Mouse (Mus musculus): ENCODE measurements around the gene Dop1b. TPM values are rescaled to one million over a fixed set of nuclear protein-coding genes. Genes with fewer than 3 reads are reported as not detected.
"Not testable (repeated sequence)": the region's sequence is repeated elsewhere in the genome, so short reads cannot be mapped to it uniquely, and the experiment has no call there.

The Dop1b gene
- polyA plus RNA-seq (2012; rRNA removed), result 35.3 and 35.5 TPM in 2 replicates

DNA sequence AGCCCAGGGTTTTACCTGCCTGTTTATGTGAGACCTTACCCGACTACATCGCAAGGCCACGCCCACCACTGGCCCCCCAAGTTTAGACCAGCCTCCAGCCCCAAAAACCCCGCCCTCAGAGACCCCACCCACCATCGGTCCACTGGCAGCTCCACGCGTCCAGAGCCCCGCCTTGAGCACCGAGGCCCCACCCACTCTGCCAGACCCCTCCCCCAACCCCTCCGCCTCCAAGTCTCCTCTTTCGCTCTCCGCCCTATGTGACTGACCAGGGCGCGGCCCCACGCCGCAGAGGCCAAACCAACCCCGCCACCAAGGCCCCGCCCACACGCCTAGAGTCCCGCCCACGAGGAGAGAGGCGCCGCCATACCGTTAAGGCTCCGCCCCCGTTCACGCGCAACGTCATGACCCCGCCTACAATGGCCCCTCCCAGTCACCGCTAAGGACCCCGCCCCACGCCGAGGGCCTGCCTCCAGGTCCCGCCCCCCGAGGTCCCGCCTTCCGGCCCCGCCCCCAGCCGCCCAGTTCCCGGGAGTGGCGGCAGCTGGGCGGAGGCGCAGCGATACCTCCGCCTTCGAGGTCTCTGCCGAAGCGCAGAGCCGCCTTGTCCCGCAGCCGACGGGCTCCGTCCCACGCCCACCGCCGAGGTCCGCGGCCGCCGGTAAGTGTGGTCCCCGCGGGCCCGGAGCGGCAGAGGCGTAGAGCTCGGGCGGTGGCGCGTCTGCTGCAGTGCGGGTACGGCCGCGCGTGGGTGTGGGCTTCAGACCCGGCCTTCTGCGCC, at the start of gene Dop1b:
Dop1b (plus strand) TSS at position 494 of the 778 bp plus-strand sequence.
- Histone ChIP-seq H3K27ac (ENCODE audit: insufficient read depth, low read length) (peak within 1 kb of the TSS; percentile 69), H3K36me3 (ENCODE audit: control insufficient read depth, insufficient read depth, low read length) (peaks cover 4% of the 10 kb centered on the region), H3K27me3 (ENCODE audit: control insufficient read depth, insufficient read depth, low read length) (no peaks in the 10 kb centered on the region), H3K4me1 (ENCODE audit: control insufficient read depth, insufficient read depth, insufficient read length) (peaks cover 8% of the 10 kb centered on the region), H3K4me3 (ENCODE audit: extremely low read depth, insufficient read depth, insufficient read length) (peak within 1 kb of the TSS; percentile 87)
- peak; percentile 90 for TF ChIP-seq POLR2A (IDR thresholded peaks at IDR 0.05; ENCODE audit: low read depth, low read length)
- no peak for TF ChIP-seq CTCF (IDR thresholded peaks at IDR 0.05; ENCODE audit: extremely low read depth, insufficient read depth, insufficient read length, insufficient replicate concordance)
- DNase-seq (ENCODE audit: low read depth in 1 of 2, low spot score in 2 of 2), result peak; percentile 93 to 99
- under 1% methylated on average over 73 of the region's 77 CpGs for WGBS

DNA sequence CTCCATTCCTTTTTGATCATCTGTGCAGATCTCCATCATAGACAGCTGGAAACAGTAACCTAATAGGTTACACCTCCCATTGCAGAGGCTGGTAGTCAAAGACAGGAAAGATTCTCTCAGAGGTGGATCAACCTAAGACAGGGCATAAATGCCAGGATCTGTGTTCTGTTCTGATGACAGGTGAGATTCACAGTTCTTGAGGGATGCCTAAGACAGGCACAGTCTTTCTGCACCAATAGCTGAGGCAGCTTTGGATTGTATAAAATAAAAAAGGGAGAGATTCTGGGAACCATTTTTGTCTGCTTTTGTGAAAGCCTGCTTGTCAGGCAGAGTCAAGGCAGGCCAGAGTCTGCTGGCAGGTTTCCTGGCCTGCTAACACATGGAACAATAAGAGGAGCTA, 43.7 kb upstream of the Dop1b start:
- no peak overlapping the region for H3K27ac ChIP-seq (ENCODE audit: insufficient read depth, low read length)
- no peak for TF ChIP-seq CTCF (IDR thresholded peaks at IDR 0.05; ENCODE audit: extremely low read depth, insufficient read depth, insufficient read length, insufficient replicate concordance)
- TF ChIP-seq POLR2A (IDR thresholded peaks at IDR 0.05; ENCODE audit: low read depth, low read length), result no peak
- H3K36me3 ChIP-seq (ENCODE audit: control insufficient read depth, insufficient read depth, low read length), result no peaks in the 10 kb centered on the region
- no peaks in the 10 kb centered on the region for H3K4me1 ChIP-seq (ENCODE audit: control insufficient read depth, insufficient read depth, insufficient read length)
- no peak overlapping the region for H3K4me3 ChIP-seq (ENCODE audit: extremely low read depth, insufficient read depth, insufficient read length)
- no peak for DNase-seq (ENCODE audit: low read depth in 1 of 2, low spot score in 2 of 2)
- H3K27me3 ChIP-seq (ENCODE audit: control insufficient read depth, insufficient read depth, low read length), result no peaks in the 10 kb centered on the region

DNA sequence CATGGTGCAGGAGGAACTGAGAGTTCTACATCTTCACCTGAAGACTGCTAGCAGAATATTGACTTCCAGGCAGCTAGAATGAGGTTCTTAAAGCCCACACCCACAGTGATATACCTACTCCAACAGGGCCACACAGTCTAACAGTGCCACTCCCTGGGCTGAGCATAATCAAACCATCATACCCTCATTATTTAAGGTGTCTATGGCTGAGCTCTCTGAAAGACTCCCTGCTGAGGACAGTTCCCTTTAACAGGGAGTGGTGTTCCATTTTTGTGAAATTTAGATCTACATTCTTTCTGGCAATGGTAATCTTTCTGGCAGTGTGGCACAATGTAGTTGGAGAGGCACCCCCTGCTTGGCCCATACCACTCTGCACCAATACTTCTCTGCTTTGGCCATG, 42.2 kb upstream of the Dop1b start:
- Histone ChIP-seq H3K27me3 (ENCODE audit: control insufficient read depth, insufficient read depth, low read length) (no peaks in the 10 kb centered on the region), H3K4me3 (ENCODE audit: extremely low read depth, insufficient read depth, insufficient read length) (no peak overlapping the region), H3K36me3 (ENCODE audit: control insufficient read depth, insufficient read depth, low read length) (no peaks in the 10 kb centered on the region), H3K4me1 (ENCODE audit: control insufficient read depth, insufficient read depth, insufficient read length) (no peaks in the 10 kb centered on the region), H3K27ac (ENCODE audit: insufficient read depth, low read length) (no peak overlapping the region)
- DNase-seq (ENCODE audit: low read depth in 1 of 2, low spot score in 2 of 2), result no peak
- no peak for TF ChIP-seq POLR2A (IDR thresholded peaks at IDR 0.05; ENCODE audit: low read depth, low read length)
- TF ChIP-seq CTCF (IDR thresholded peaks at IDR 0.05; ENCODE audit: extremely low read depth, insufficient read depth, insufficient read length, insufficient replicate concordance), result no peak

DNA sequence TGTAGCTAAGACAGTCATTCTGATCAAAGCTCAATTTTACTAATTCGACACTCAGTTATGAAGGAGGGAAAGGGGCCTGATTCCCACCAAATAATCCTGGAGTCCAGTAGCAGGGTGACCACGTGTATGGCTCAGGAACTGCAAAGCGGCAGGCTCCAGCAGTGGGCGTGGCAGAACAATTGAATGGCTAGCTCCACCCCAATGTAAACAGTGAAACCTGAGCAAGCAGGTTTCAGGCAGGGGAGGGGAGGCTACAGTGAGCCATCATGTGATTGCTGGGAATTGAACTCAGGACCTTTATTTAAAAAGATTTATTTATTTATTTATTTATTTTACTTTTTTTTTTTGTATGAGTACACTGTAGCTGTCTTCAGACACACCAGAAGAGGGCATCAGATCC, 41.2 kb upstream of the Dop1b start:
- H3K27me3 ChIP-seq (ENCODE audit: control insufficient read depth, insufficient read depth, low read length); DNase-seq (ENCODE audit: low read depth in 1 of 2, low spot score in 2 of 2); H3K36me3 ChIP-seq (ENCODE audit: control insufficient read depth, insufficient read depth, low read length); H3K4me1 ChIP-seq (ENCODE audit: control insufficient read depth, insufficient read depth, insufficient read length); H3K27ac ChIP-seq (ENCODE audit: insufficient read depth, low read length); H3K4me3 ChIP-seq (ENCODE audit: extremely low read depth, insufficient read depth, insufficient read length): not testable (repeated sequence)
- 82% methylated on average over 4 of the region's 4 CpGs for WGBS

DNA sequence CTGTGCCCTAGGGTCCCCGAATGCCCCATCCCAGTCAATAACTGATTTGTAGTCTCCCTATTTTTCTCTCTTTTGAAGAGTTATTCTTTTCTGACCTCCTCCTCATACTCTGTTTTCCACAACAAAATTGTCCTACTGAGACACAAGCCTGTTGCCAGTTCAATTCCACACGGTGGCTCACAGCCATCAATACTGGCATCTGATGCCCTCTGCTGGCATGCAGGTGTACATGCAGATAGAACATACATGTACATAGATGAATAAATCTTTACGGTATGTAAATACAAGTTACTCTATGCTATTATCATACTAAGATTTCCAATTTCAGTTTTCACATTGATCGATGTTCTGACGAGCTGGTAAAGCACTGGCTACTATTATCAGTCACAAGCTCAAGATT, 40.6 kb upstream of the Dop1b start:
- WGBS, result 81% methylated on average over 5 of the region's 5 CpGs
- Histone ChIP-seq H3K36me3 (ENCODE audit: control insufficient read depth, insufficient read depth, low read length) (no peaks in the 10 kb centered on the region), H3K27me3 (ENCODE audit: control insufficient read depth, insufficient read depth, low read length) (0 out of 2 replicates have a peak, but pooled peaks cover 1% of the 10 kb centered on the region), H3K4me3 (ENCODE audit: extremely low read depth, insufficient read depth, insufficient read length) (no peak overlapping the region), H3K4me1 (ENCODE audit: control insufficient read depth, insufficient read depth, insufficient read length) (no peaks in the 10 kb centered on the region), H3K27ac (ENCODE audit: insufficient read depth, low read length) (no peak overlapping the region)
- no peak for TF ChIP-seq CTCF (IDR thresholded peaks at IDR 0.05; ENCODE audit: extremely low read depth, insufficient read depth, insufficient read length, insufficient replicate concordance)
- TF ChIP-seq POLR2A (IDR thresholded peaks at IDR 0.05; ENCODE audit: low read depth, low read length), result no peak
- DNase-seq (ENCODE audit: low read depth in 1 of 2, low spot score in 2 of 2), result no peak

DNA sequence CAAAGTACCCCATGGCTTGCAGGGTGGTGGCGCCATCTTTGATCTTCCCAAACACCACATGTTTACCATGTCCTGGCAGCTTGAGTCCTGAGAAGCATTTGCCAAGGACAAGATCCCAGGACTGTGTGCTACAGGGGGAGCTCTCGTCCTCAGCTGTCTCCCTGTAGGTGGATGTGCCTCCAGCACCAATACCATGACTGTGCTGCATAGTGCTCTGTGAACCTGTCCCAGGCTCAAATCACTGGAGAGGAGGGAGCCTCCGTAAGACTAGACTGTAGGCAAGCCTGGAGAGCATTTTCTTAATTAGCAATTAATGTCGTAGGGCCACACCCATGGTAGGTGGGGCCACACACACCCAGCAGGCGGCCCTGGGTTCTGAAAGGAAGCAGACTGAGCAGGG, 35.3 kb upstream of the Dop1b start:
- no peaks in the 10 kb centered on the region for H3K36me3 ChIP-seq (ENCODE audit: control insufficient read depth, insufficient read depth, low read length)
- no peak overlapping the region for H3K27ac ChIP-seq (ENCODE audit: insufficient read depth, low read length)
- no peaks in the 10 kb centered on the region for H3K4me1 ChIP-seq (ENCODE audit: control insufficient read depth, insufficient read depth, insufficient read length)
- TF ChIP-seq POLR2A (IDR thresholded peaks at IDR 0.05; ENCODE audit: low read depth, low read length) (no peak), CTCF (IDR thresholded peaks at IDR 0.05; ENCODE audit: extremely low read depth, insufficient read depth, insufficient read length, insufficient replicate concordance) (no peak)
- H3K4me3 ChIP-seq (ENCODE audit: extremely low read depth, insufficient read depth, insufficient read length), result no peak overlapping the region
- peaks cover 1% of the 10 kb centered on the region; the same call in 1 of the 2 replicates for H3K27me3 ChIP-seq (ENCODE audit: control insufficient read depth, insufficient read depth, low read length)
- DNase-seq (ENCODE audit: low read depth in 1 of 2, low spot score in 2 of 2), result no peak
- WGBS, result 84% methylated on average over 5 of the region's 5 CpGs

DNA sequence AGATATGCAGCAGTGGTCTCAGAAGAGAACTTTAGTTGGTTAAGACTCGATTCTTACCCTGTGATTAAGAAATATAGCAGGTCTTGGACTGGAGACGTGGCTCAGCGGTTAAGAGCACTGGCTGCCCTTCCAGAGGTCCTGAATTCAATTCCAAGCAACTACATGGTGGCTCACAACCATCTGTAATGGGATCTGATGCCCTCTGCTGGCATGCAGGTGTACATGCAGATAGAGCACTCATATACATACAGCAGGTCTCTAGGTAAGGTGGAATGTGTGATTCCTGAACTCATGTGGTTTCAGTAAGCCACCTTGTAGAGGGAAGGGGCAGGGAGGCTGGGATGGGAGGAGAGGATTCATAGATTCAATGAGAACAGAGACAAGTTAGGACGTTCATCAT, 33.5 kb upstream of the Dop1b start:
- Histone ChIP-seq H3K4me3 (ENCODE audit: extremely low read depth, insufficient read depth, insufficient read length) (no peak overlapping the region), H3K27me3 (ENCODE audit: control insufficient read depth, insufficient read depth, low read length) (peaks cover 3% of the 10 kb centered on the region; the same call in 1 of the 2 replicates), H3K27ac (ENCODE audit: insufficient read depth, low read length) (no peak overlapping the region), H3K4me1 (ENCODE audit: control insufficient read depth, insufficient read depth, insufficient read length) (peaks cover 2% of the 10 kb centered on the region; the same call in 1 of the 2 replicates), H3K36me3 (ENCODE audit: control insufficient read depth, insufficient read depth, low read length) (no peaks in the 10 kb centered on the region)
- no peak for TF ChIP-seq POLR2A (IDR thresholded peaks at IDR 0.05; ENCODE audit: low read depth, low read length)
- no peak for TF ChIP-seq CTCF (IDR thresholded peaks at IDR 0.05; ENCODE audit: extremely low read depth, insufficient read depth, insufficient read length, insufficient replicate concordance)
- no peak for DNase-seq (ENCODE audit: low read depth in 1 of 2, low spot score in 2 of 2)
- WGBS, result 86% methylated on average over 4 of the region's 4 CpGs

All from spleen, adult 2 months (tissue).